Mouse (Mus musculus): ENCODE measurements around the gene Rbbp4. TPM values are rescaled to one million over a fixed set of nuclear protein-coding genes. Genes with fewer than 3 reads are reported as not detected.
"Not testable (repeated sequence)": the region's sequence is repeated elsewhere in the genome, so short reads cannot be mapped to it uniquely, and the experiment has no call there.

The Rbbp4 gene
- total and polyA plus RNA-seq, 3 experiments = 50.9 to 127 TPM; not detected in 1

DNA sequence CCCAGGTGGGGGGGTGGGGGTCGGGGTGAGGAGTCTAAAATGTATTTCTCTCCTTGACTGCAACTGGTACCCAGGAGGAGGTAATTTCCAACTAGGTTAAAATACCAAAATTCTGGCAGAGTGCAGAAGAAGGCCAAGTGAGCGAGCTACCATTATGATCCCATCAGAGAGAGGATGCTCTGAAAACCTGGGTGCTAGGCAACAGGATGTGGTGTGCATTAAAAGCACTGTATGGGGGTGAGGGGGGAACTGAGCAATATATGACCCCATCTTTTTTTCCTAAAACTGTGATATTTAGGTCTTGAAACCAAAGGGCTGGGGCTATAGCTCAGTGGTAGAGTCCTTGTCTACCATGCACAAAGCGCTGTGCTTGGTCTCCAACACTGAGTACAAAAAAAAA, 29.2 kb upstream of the Rbbp4 start:
- TF ChIP-seq CHD2 (IDR thresholded peaks at IDR 0.05; ENCODE audit: low read length) (no peak), GABPA (IDR thresholded peaks at IDR 0.05; ENCODE audit: low read depth, low read length) (no peak), EP300 (IDR thresholded peaks at IDR 0.05; ENCODE audit: low read depth in 1 of 2, low read length in 2 of 2) (no peak), JUND (IDR thresholded peaks at IDR 0.05; ENCODE audit: low read depth, low read length) (no peak), POLR2AphosphoS5 (IDR thresholded peaks at IDR 0.05; ENCODE audit: borderline replicate concordance, low read depth, low read length) (no peak), SMC3 (IDR thresholded peaks at IDR 0.05; ENCODE audit: low read depth, low read length) (no peak)
- Histone ChIP-seq H3K79me2 (ENCODE audit: control insufficient read depth, insufficient read depth, low read length, poor library complexity) (no peaks in the 10 kb centered on the region), H3K9me3 (replicated peaks; ENCODE audit: insufficient read depth, low read length) (no peaks in the 10 kb centered on the region), H3K4me3 (ENCODE audit: control insufficient read depth in 1 of 2, insufficient read depth in 1 of 2, low read depth in 2 of 2, low read length in 2 of 2) (no peak overlapping the region), H3K36me3 (ENCODE audit: control insufficient read depth in 1 of 2, insufficient read depth in 2 of 2, low read length in 2 of 2) (peaks cover 0 to 2% of the 10 kb centered on the region in 2 experiments; a peak in 1 of 4 replicates), H3K9ac (ENCODE audit: control insufficient read depth, low read depth, low read length, poor library complexity, severe bottlenecking) (no peak overlapping the region), H3K27ac (ENCODE audit: control insufficient read depth, low read depth, low read length) (no peak overlapping the region), H3K4me1 (ENCODE audit: control insufficient read depth in 1 of 2, insufficient read depth in 2 of 2, low read length in 2 of 2) (peaks cover 0 to 4% of the 10 kb centered on the region in 2 experiments; a peak in 2 of 4 replicates), H3K27me3 (ENCODE audit: control insufficient read depth in 1 of 2, insufficient read depth in 2 of 2, low read length in 2 of 2) (no peaks in the 10 kb centered on the region)
- DNase-seq (ENCODE audit: low read depth, low spot score) = no peak

DNA sequence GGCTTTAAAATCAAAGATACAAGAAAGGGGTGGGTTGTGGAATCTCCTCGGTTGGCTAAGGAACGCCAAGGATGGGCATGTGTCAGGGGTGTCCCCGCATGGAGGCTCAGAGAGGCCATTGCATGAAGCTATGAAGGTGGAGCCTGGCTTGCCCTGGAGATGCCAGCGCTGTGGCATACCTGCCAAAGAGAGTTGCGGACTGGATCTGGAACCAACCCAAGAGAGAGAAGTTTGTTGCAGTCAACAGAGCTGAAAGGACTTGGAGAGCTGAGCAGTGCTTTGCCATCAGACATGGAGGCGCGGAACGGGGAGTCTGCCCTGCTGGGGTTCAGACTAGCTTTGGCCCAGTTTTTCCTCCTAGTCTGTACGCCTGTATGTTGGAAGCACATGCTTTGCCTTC, 28.3 kb upstream of the Rbbp4 start:
- Histone ChIP-seq H3K9ac (ENCODE audit: control insufficient read depth, low read depth, low read length, poor library complexity, severe bottlenecking) (no peak overlapping the region), H3K4me3 (ENCODE audit: control insufficient read depth in 1 of 2, insufficient read depth in 1 of 2, low read depth in 2 of 2, low read length in 2 of 2) (no peak overlapping the region), H3K36me3 (ENCODE audit: control insufficient read depth in 1 of 2, insufficient read depth in 2 of 2, low read length in 2 of 2) (no peaks in the 10 kb centered on the region), H3K79me2 (ENCODE audit: control insufficient read depth, insufficient read depth, low read length, poor library complexity) (no peaks in the 10 kb centered on the region), H3K27me3 (ENCODE audit: control insufficient read depth in 1 of 2, insufficient read depth in 2 of 2, low read length in 2 of 2) (no peaks in the 10 kb centered on the region), H3K9me3 (replicated peaks; ENCODE audit: insufficient read depth, low read length) (no peaks in the 10 kb centered on the region), H3K27ac (ENCODE audit: control insufficient read depth, low read depth, low read length) (no peak overlapping the region), H3K4me1 (ENCODE audit: control insufficient read depth in 1 of 2, insufficient read depth in 2 of 2, low read length in 2 of 2) (no peaks in the 10 kb centered on the region; a peak in 2 of 4 replicates)
- DNase-seq (ENCODE audit: low read depth, low spot score) = no peak
- no peak for TF ChIP-seq ELF1 (IDR thresholded peaks at IDR 0.05; ENCODE audit: low read depth, low read length)
- TF ChIP-seq POLR2AphosphoS2 (IDR thresholded peaks at IDR 0.05; ENCODE audit: low read length) = no peak

DNA sequence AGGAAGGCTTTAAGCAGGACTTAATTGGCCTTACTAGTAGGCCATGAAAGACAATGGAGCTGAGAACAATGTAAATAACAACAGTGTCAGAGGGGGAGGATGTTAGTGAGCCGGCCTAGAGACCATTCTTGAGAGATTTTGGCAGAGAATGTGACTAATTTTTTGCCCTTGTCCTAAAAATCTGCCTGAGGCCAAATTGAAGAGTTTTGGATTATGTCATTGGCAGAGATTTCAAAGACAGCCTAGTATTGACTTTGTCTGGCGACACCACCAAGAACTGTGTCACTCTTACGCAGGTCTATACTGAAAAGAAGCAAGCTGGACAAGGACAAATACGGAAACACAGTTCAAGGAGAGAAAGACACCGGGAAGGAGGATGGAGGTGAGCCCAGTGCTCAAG, 27.6 kb upstream of the Rbbp4 start:
- H3K9ac ChIP-seq (ENCODE audit: control insufficient read depth, low read depth, low read length, poor library complexity, severe bottlenecking) = no peak overlapping the region
- no peaks in the 10 kb centered on the region for H3K36me3 ChIP-seq (ENCODE audit: control insufficient read depth in 1 of 2, insufficient read depth in 2 of 2, low read length in 2 of 2)
- no peak for TF ChIP-seq JUND (IDR thresholded peaks at IDR 0.05; ENCODE audit: low read depth, low read length)
- TF ChIP-seq TBP (IDR thresholded peaks at IDR 0.05; ENCODE audit: low read depth, low read length) = no peak
- no peak for TF ChIP-seq MEF2A (IDR thresholded peaks at IDR 0.05; ENCODE audit: extremely low read depth, insufficient replicate concordance, low read depth, low read length, poor library complexity, severe bottlenecking)
- TF ChIP-seq MAFK (IDR thresholded peaks at IDR 0.05; ENCODE audit: borderline replicate concordance, low read depth, low read length) = no peak
- TF ChIP-seq MYB (IDR thresholded peaks at IDR 0.05; ENCODE audit: low read depth, low read length) = no peak
- no peak for TF ChIP-seq USF1 (IDR thresholded peaks at IDR 0.05; ENCODE audit: low read depth, low read length)
- H3K4me3 ChIP-seq (ENCODE audit: control insufficient read depth in 1 of 2, insufficient read depth in 1 of 2, low read depth in 2 of 2, low read length in 2 of 2) = no peak overlapping the region
- H3K4me1 ChIP-seq (ENCODE audit: control insufficient read depth in 1 of 2, insufficient read depth in 2 of 2, low read length in 2 of 2) = no peaks in the 10 kb centered on the region; a peak in 2 of 4 replicates
- no peak for DNase-seq (ENCODE audit: low read depth, low spot score)
- no peaks in the 10 kb centered on the region for H3K79me2 ChIP-seq (ENCODE audit: control insufficient read depth, insufficient read depth, low read length, poor library complexity)
- no peaks in the 10 kb centered on the region for H3K27me3 ChIP-seq (ENCODE audit: control insufficient read depth in 1 of 2, insufficient read depth in 2 of 2, low read length in 2 of 2)
- no peak overlapping the region for H3K27ac ChIP-seq (ENCODE audit: control insufficient read depth, low read depth, low read length)
- no peaks in the 10 kb centered on the region for H3K9me3 ChIP-seq (replicated peaks; ENCODE audit: insufficient read depth, low read length)

DNA sequence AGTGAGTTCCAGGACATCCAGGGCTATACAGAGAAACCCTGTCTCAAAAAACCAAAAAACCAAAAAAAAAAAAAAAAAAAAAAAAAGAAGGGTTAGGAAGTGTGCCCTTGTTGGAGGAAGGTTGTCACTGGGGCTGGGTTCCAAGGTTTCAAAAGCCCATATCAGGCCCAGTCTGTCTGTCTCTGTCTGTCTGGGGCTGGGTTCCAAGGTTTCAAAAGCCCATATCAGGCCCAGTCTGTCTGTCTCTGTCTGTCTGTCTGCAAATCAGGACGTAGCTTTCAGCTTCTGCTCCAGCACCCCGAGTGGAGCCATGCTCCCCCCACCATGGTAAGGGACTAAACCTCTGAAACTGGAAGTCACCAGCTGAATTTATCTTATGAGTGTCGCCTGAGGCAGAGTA, 27.1 kb upstream of the Rbbp4 start:
- H3K36me3 ChIP-seq (ENCODE audit: control insufficient read depth in 1 of 2, insufficient read depth in 2 of 2, low read length in 2 of 2); DNase-seq (ENCODE audit: low read depth, low spot score); H3K4me3 ChIP-seq (ENCODE audit: control insufficient read depth in 1 of 2, insufficient read depth in 1 of 2, low read depth in 2 of 2, low read length in 2 of 2); H3K27ac ChIP-seq (ENCODE audit: control insufficient read depth, low read depth, low read length); H3K9ac ChIP-seq (ENCODE audit: control insufficient read depth, low read depth, low read length, poor library complexity, severe bottlenecking); H3K27me3 ChIP-seq (ENCODE audit: control insufficient read depth in 1 of 2, insufficient read depth in 2 of 2, low read length in 2 of 2); H3K9me3 ChIP-seq (replicated peaks; ENCODE audit: insufficient read depth, low read length); H3K4me1 ChIP-seq (ENCODE audit: control insufficient read depth in 1 of 2, insufficient read depth in 2 of 2, low read length in 2 of 2); H3K79me2 ChIP-seq (ENCODE audit: control insufficient read depth, insufficient read depth, low read length, poor library complexity): not testable (repeated sequence)

Measured in MEL (cell line).